In the genomic region with DNA sequence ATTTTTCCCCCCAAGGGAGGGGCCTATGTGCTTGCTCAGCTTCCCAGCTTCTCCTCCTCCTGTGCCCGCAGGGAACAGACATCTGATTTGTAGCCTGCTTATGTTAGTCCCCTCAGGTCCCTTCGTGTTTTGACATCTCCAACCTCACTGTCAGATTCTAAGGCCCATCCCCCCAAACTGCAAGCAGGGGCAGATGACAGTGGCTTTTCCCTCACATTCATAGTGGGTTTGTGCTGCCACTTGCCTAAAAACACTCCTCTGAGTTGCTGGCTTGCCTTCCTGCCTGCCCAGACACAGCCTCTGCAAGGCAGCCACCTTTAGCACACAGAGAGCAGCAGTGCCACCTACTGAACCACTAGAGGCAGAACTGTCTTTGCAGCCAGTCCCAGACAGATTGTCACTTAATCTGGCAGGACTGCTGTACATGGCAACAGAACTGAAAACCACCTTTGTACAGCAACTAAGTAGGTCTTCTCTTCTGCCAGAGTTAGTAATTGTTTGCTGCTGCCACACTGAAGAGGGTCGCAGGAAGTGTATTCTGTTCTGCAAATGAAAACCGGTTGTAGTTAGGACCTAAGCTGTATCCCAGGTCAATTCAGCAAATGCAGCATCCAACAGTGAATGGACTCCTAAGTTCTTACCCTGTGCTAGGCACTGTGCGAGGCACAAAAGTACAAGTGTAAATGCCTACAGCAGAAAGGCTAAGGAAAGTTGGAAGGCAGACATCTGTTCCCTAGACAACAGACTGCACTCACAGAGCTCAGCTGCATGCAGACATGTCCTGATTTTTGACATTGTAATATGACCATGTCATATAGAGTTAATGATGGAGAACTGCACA, we compare ENCODE assay signal across 8 mouse cellular contexts.
DNase-seq lines count a peak whose midpoint lies in the region; ATAC-seq and TF ChIP-seq lines count a peak whose summit lies in the region.

No protein-coding gene starts in this region.

- WGBS in bone marrow, adult 2 months = 52% methylated on average over 5 of the region's 5 CpGs
- WGBS in heart, embryonic 14.5 days = 27% methylated on average over 5 of the region's 5 CpGs
- 32% methylated on average over 5 of the region's 5 CpGs for WGBS in liver, embryonic 13.5 days (ENCODE audit: insufficient replicate concordance)
- WGBS in neural tube, embryonic 13.5 days = 30% methylated on average over 5 of the region's 5 CpGs

- H3ac ChIP-seq in C2C12 (ENCODE audit: control insufficient read depth, insufficient read length, low read depth) = no peak overlapping the region

- peak; percentile 75; the same call in 1 of the 2 replicates for ATAC-seq in heart, embryonic 14.5 days (ENCODE audit: insufficient number of reproducible peaks, insufficient read depth, low FRiP score, low read depth)
- no peak for ATAC-seq in liver, embryonic 13.5 days (ENCODE audit: low read depth)
- peak; percentile 96 for ATAC-seq in neural tube, embryonic 13.5 days (ENCODE audit: low read depth)

- no peak for TF ChIP-seq POLR2A in bone marrow, adult 2 months (IDR thresholded peaks at IDR 0.05; ENCODE audit: borderline replicate concordance, control insufficient read depth, low read depth, low read length)
- TF ChIP-seq POLR2A in testis, adult 2 months (IDR thresholded peaks at IDR 0.05; ENCODE audit: control insufficient read depth, low read depth, low read length) = no peak

- no peak overlapping the region for H3K27ac ChIP-seq in bone marrow, adult 2 months (ENCODE audit: control insufficient read depth, insufficient read depth, low read depth, low read length, poor library complexity)
- H3K27ac ChIP-seq in heart, embryonic 14.5 days (replicated peaks in 1 of 2; ENCODE audit: control insufficient read depth in 1 of 2, insufficient read depth in 1 of 2, low read depth in 2 of 2, low read length in 2 of 2) = no peak overlapping the region
- no peak overlapping the region for H3K27ac ChIP-seq in liver, embryonic 13.5 days
- H3K27ac ChIP-seq in neural tube, embryonic 13.5 days (replicated peaks) = no peak overlapping the region
- H3K27ac ChIP-seq in testis, adult 2 months (ENCODE audit: control insufficient read depth, insufficient read depth, low read depth, low read length) = no peak overlapping the region

- H3K9ac ChIP-seq in heart, embryonic 14.5 days (ENCODE audit: low read length) = no peak overlapping the region
- no peak overlapping the region for H3K9ac ChIP-seq in liver, embryonic 13.5 days
- H3K9ac ChIP-seq in neural tube, embryonic 13.5 days = no peak overlapping the region

- no peak overlapping the region for H3K4me3 ChIP-seq in C2C12 (ENCODE audit: insufficient read depth, poor library complexity, severe bottlenecking)
- H3K4me3 ChIP-seq in bone marrow, adult 2 months (replicated peaks; ENCODE audit: control insufficient read depth, low read depth, low read length) = no peak overlapping the region
- H3K4me3 ChIP-seq in heart, embryonic 14.5 days (ENCODE audit: control insufficient read depth in 1 of 2, insufficient read depth in 1 of 2, low read depth in 1 of 2, low read length in 2 of 2) = no peak overlapping the region
- no peak overlapping the region for H3K4me3 ChIP-seq in liver, embryonic 13.5 days (replicated peaks)
- H3K4me3 ChIP-seq in neural tube, embryonic 13.5 days = no peak overlapping the region
- H3K4me3 ChIP-seq in testis, adult 2 months (ENCODE audit: control insufficient read depth, low read depth, low read length) = no peak overlapping the region

- no peaks in the 10 kb centered on the region for H3K4me1 ChIP-seq in bone marrow, adult 2 months (ENCODE audit: control insufficient read depth, insufficient read depth, low read length)
- H3K4me1 ChIP-seq in heart, embryonic 14.5 days (ENCODE audit: control insufficient read depth in 2 of 2, insufficient read depth in 2 of 2, low read length in 2 of 2) = peaks cover 2 to 3% of the 10 kb centered on the region in 2 experiments; a peak in 3 of 4 replicates
- H3K4me1 ChIP-seq in liver, embryonic 13.5 days (replicated peaks) = no peaks in the 10 kb centered on the region
- no peaks in the 10 kb centered on the region for H3K4me1 ChIP-seq in neural tube, embryonic 13.5 days (replicated peaks)
- no peaks in the 10 kb centered on the region for H3K4me1 ChIP-seq in testis, adult 2 months (ENCODE audit: control insufficient read depth, insufficient read depth, low read length)

- H3K27me3 ChIP-seq in C2C12 (ENCODE audit: control insufficient read depth, insufficient read depth, insufficient read length) = no peaks in the 10 kb centered on the region
- H3K27me3 ChIP-seq in heart, embryonic 14.5 days (ENCODE audit: control insufficient read depth, insufficient read depth, low read length) = no peaks in the 10 kb centered on the region
- no peaks in the 10 kb centered on the region for H3K27me3 ChIP-seq in liver, embryonic 13.5 days
- no peaks in the 10 kb centered on the region for H3K27me3 ChIP-seq in neural tube, embryonic 13.5 days
- no peaks in the 10 kb centered on the region for H3K27me3 ChIP-seq in testis, adult 2 months (ENCODE audit: control insufficient read depth, insufficient read depth, low read length)

- no peaks in the 10 kb centered on the region for H3K79me2 ChIP-seq in C2C12 (ENCODE audit: control insufficient read depth, insufficient read depth)

- H3K4me2 ChIP-seq in heart, embryonic 14.5 days (ENCODE audit: low read length) = no peak overlapping the region
- H3K4me2 ChIP-seq in liver, embryonic 13.5 days = no peak overlapping the region
- no peak overlapping the region for H3K4me2 ChIP-seq in neural tube, embryonic 13.5 days

- no peaks in the 10 kb centered on the region for H3K36me3 ChIP-seq in C2C12 (ENCODE audit: control insufficient read depth, insufficient read depth)
- no peaks in the 10 kb centered on the region for H3K36me3 ChIP-seq in heart, embryonic 14.5 days (ENCODE audit: control insufficient read depth, insufficient read depth, low read length)
- no peaks in the 10 kb centered on the region for H3K36me3 ChIP-seq in liver, embryonic 13.5 days
- H3K36me3 ChIP-seq in neural tube, embryonic 13.5 days = no peaks in the 10 kb centered on the region
- no peaks in the 10 kb centered on the region for H3K36me3 ChIP-seq in testis, adult 2 months (ENCODE audit: control insufficient read depth, insufficient read depth, low read length)

- no peaks in the 10 kb centered on the region for H3K79me3 ChIP-seq in C2C12 (ENCODE audit: low read depth)

- no peaks in the 10 kb centered on the region for H3K9me3 ChIP-seq in heart, embryonic 14.5 days (ENCODE audit: control insufficient read depth, low read length)
- H3K9me3 ChIP-seq in liver, embryonic 13.5 days (replicated peaks) = no peaks in the 10 kb centered on the region
- H3K9me3 ChIP-seq in neural tube, embryonic 13.5 days = no peaks in the 10 kb centered on the region

- peak; percentile 90 for TF ChIP-seq CTCF in C2C12 (IDR thresholded peaks at IDR 0.05; ENCODE audit: control insufficient read depth, insufficient read depth, insufficient read length)
- peak; percentile 78 for TF ChIP-seq CTCF in bone marrow, adult 2 months (IDR thresholded peaks at IDR 0.05; ENCODE audit: control insufficient read depth, insufficient read depth, low read length)
- TF ChIP-seq CTCF in testis, adult 2 months (IDR thresholded peaks at IDR 0.05; ENCODE audit: control insufficient read depth, insufficient read depth, insufficient replicate concordance, low read depth, low read length) = peak; percentile 77; the same call in 1 of the 2 replicates

- peak; percentile 42 for DNase-seq in fibroblast of lung, adult 2 months (ENCODE audit: low read depth)
- DNase-seq in kidney, postnatal 10 days = peak; percentile 80
- DNase-seq in liver, embryonic 13.5 days = peak; percentile 2

TF ChIP-seq in C2C12, 6 proteins besides CTCF, POLR2A, EP300 and RAD21:
- TF ChIP-seq MYOD1 (IDR thresholded peaks at IDR 0.05; ENCODE audit: control insufficient read depth, insufficient read length, low read depth) = no peak
- no peak for TF ChIP-seq CEBPB (IDR thresholded peaks at IDR 0.05; ENCODE audit: low read depth)
- TF ChIP-seq MAX (IDR thresholded peaks at IDR 0.05) = no peak
- TF ChIP-seq USF1 (IDR thresholded peaks at IDR 0.05; ENCODE audit: low read depth) = no peak
- no peak for TF ChIP-seq MYOG (IDR thresholded peaks at IDR 0.05; ENCODE audit: control insufficient read depth, extremely low read depth, insufficient read length)
- TF ChIP-seq FOSL1 (IDR thresholded peaks at IDR 0.05; ENCODE audit: insufficient read depth, low read length, poor library complexity, severe bottlenecking) = no peak

Comparison
In these comparisons a context has a peak if more than half of its experiments do, and no peak if none do; other contexts are left out.
1. DNase-seq: peak in every context shown above with its lines; median percentile 80 in kidney, postnatal 10 days; 42 in fibroblast of lung, adult 2 months; 2 in liver, embryonic 13.5 days.